Mouse (Mus musculus): ENCODE results near the gene Fam20a. TPM values are rescaled to one million over a fixed set of nuclear protein-coding genes. Genes with fewer than 3 reads are reported as not detected.

Fam20a gene
- polyA plus RNA-seq, 1 experiment = 72.4 TPM

DNA sequence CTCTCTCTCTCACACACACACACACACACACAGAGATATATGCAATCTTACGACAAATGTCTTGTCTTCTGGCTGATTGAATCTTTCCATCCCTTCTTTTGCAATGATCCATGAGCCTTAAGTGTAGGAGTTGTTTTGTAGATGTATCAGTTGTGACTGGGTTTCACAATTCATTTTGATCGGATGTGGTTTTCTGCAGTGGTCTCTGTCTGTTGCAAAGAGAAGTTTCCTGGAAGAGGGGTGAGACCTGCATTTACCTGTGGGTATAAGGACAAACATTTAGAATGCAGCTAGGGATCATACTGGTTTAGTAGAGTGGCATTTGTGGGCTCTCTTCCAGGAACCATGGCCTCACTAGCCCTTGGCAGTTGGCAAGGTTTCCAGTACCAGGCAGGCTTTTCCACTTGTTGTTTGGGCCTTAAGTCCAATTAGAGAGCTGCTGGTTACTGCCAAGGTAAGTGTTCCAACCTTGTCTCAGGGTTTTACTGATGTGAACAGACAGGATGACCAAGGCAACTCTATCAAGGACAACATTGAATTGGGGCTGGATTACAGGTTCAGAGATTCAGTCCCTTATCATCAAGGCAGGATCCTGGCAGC lies 36.6 kb upstream of the Fam20a start:
- TF ChIP-seq MYOD1 (IDR thresholded peaks at IDR 0.05; ENCODE audit: control insufficient read depth in 1 of 3, insufficient read length in 2 of 3, low read depth in 2 of 3) = no peak
- TF ChIP-seq REST (IDR thresholded peaks at IDR 0.05; ENCODE audit: insufficient read depth, insufficient read length) = no peak
- TF ChIP-seq USF1 (IDR thresholded peaks at IDR 0.05; ENCODE audit: low read depth) = no peak
- no peak for TF ChIP-seq MYOG (IDR thresholded peaks at IDR 0.05; ENCODE audit: control insufficient read depth in 1 of 3, insufficient read depth in 1 of 3, insufficient read length in 2 of 3, low read depth in 2 of 3)
- no peak for TF ChIP-seq POLR2AphosphoS2 (IDR thresholded peaks at IDR 0.05; ENCODE audit: insufficient read length, low read depth)
- TF ChIP-seq TCF3 (IDR thresholded peaks at IDR 0.05; ENCODE audit: insufficient read length, low read depth) = no peak
- no peak for TF ChIP-seq MAX (IDR thresholded peaks at IDR 0.05; ENCODE audit: low read depth)
- TF ChIP-seq TCF12 (IDR thresholded peaks at IDR 0.05; ENCODE audit: insufficient read depth, poor library complexity, severe bottlenecking) = no peak
- TF ChIP-seq SRF (IDR thresholded peaks at IDR 0.05; ENCODE audit: control insufficient read depth, insufficient read length, low read depth) = no peak
- TF ChIP-seq E2F4 (IDR thresholded peaks at IDR 0.05; ENCODE audit: insufficient read depth) = no peak
- TF ChIP-seq CEBPB (IDR thresholded peaks at IDR 0.05; ENCODE audit: insufficient read depth, poor library complexity, severe bottlenecking) = no peak
- no peak for TF ChIP-seq POLR2A (IDR thresholded peaks at IDR 0.05; ENCODE audit: insufficient read length, low read depth)
- Histone ChIP-seq H3K27me3 (ENCODE audit: control insufficient read depth, insufficient read depth, insufficient read length) (no peaks in the 10 kb centered on the region), H3K79me2 (ENCODE audit: control insufficient read depth, insufficient read depth) (no peaks in the 10 kb centered on the region), H3K4me2 (ENCODE audit: low read depth) (no peak overlapping the region), H3ac (ENCODE audit: control insufficient read depth, insufficient read length) (no peak overlapping the region), H3K36me3 (ENCODE audit: control insufficient read depth, insufficient read depth) (no peaks in the 10 kb centered on the region), H3K4me3 (no peak overlapping the region)

DNA sequence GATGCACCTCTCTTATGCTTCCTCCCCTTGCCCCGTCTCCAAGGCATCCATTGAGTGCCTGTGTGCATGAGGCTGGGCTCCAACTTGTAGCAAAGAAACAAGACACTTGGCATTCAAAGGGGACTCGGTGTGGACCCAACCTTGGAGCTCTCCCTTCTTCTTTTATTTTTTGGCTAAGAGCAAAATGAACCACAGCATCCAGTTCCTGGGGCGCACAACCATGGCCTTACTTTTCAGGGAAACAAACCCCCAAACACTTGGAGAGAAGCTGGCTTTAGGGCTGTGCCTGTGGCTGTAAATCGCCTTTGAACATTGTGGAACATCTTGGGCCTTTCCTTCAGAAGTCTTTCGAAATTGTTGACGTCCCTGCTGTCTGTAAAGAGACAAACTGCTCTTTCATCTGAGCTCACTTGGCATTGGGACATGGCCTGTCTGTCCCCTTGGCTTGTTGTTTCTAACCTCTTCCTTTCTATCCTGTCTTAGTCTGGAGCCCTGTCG lies 32.1 kb upstream of the Fam20a start:
- Histone ChIP-seq H3K79me2 (ENCODE audit: control insufficient read depth, insufficient read depth) (no peaks in the 10 kb centered on the region), H3K36me3 (ENCODE audit: control insufficient read depth, insufficient read depth) (no peaks in the 10 kb centered on the region), H3K4me3 (no peak overlapping the region), H3K27me3 (ENCODE audit: control insufficient read depth, insufficient read depth, insufficient read length) (no peaks in the 10 kb centered on the region), H3ac (ENCODE audit: control insufficient read depth, insufficient read length) (no peak overlapping the region), H3K4me2 (ENCODE audit: low read depth) (no peak overlapping the region)
- no peak for TF ChIP-seq E2F4 (IDR thresholded peaks at IDR 0.05; ENCODE audit: insufficient read depth)
- no peak for TF ChIP-seq MAX (IDR thresholded peaks at IDR 0.05; ENCODE audit: low read depth)
- no peak for TF ChIP-seq POLR2AphosphoS2 (IDR thresholded peaks at IDR 0.05; ENCODE audit: insufficient read length, low read depth)
- no peak for TF ChIP-seq USF1 (IDR thresholded peaks at IDR 0.05; ENCODE audit: low read depth)
- no peak for TF ChIP-seq MYOD1 (IDR thresholded peaks at IDR 0.05; ENCODE audit: control insufficient read depth in 1 of 3, insufficient read length in 2 of 3, low read depth in 2 of 3)
- TF ChIP-seq POLR2A (IDR thresholded peaks at IDR 0.05; ENCODE audit: insufficient read length, low read depth) = no peak

DNA sequence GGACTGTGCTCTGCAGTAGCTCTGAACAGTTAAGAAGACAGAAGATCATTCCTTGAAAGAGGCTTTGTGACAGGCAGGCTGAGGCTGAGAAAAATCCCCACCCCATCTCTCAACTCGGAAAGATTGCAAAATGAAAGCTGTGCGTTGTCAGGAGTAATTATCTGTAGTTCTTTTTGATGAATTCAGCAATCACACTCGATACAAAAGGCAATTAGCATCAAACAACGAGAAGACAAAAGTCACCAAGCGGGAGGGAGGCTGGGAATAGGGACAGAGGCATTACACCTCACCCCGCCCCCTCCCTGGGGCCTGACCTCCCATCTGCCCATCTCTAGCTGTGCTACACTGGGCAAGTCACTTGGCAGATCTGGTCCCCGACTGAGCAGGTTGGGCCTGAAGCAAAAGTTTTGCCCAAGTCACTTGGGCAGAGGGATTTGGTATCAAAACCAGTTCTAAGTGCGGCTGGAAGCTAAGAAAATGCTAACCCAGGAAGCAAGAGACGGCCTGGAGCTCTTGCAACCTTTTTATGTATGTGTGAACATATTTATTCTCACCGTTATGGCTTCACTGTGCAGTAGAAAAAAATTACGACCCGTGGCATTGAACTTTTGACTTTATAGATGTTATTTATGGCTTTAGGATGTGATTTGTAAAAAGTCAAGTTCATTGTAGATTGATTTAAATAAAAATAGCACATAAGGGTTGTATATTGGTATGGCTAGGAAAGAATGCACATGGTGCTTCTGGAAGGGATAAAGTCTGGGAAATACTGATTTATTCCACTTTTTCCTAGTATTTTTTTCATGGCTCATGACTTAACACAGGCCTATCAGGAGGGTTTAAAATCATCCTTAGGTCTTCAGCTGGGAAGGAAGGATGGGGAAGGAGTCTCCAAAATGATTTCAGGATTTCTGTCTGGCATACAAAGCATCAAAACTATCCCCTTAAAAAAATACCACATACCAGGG lies 29.8 kb upstream of the Fam20a start:
- no peak overlapping the region for H3K4me3 ChIP-seq
- no peaks in the 10 kb centered on the region for H3K36me3 ChIP-seq (ENCODE audit: control insufficient read depth, insufficient read depth)
- no peaks in the 10 kb centered on the region for H3K27me3 ChIP-seq (ENCODE audit: control insufficient read depth, insufficient read depth, insufficient read length)
- H3ac ChIP-seq (ENCODE audit: control insufficient read depth, insufficient read length) = no peak overlapping the region
- no peaks in the 10 kb centered on the region for H3K79me2 ChIP-seq (ENCODE audit: control insufficient read depth, insufficient read depth)
- no peak for TF ChIP-seq MAX (IDR thresholded peaks at IDR 0.05; ENCODE audit: low read depth)
- no peak for TF ChIP-seq MYOG (IDR thresholded peaks at IDR 0.05; ENCODE audit: control insufficient read depth in 1 of 3, insufficient read depth in 1 of 3, insufficient read length in 2 of 3, low read depth in 2 of 3)
- no peak overlapping the region for H3K4me2 ChIP-seq (ENCODE audit: low read depth)

DNA sequence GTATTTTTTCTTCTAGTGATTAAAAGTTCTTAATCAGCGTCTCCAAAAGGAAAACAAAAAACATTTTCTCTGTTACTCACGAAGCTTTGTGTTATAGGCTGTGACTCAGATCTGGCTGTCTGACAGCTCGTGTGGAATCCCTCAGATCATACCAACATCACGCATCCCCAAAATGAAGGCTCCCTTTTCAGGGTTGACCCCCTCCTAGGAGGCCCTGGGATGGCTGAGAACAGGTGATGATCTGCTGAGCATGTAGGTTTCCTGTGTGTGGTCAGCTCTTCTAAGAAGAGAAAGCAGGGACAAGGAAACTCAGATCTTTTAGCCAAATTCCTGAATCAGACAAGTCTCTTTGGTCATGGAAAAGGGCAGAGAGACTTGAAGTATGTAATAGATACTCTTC lies 23.1 kb upstream of the Fam20a start:
- Histone ChIP-seq H3K4me3 (no peak overlapping the region), H3ac (ENCODE audit: control insufficient read depth, insufficient read length) (no peak overlapping the region), H3K4me2 (ENCODE audit: low read depth) (peak overlapping the region; percentile 65), H3K36me3 (ENCODE audit: control insufficient read depth, insufficient read depth) (no peaks in the 10 kb centered on the region), H3K27me3 (ENCODE audit: control insufficient read depth, insufficient read depth, insufficient read length) (no peaks in the 10 kb centered on the region), H3K79me2 (ENCODE audit: control insufficient read depth, insufficient read depth) (no peaks in the 10 kb centered on the region)
- TF ChIP-seq SRF (IDR thresholded peaks at IDR 0.05; ENCODE audit: control insufficient read depth, insufficient read length, low read depth) (no peak), TCF12 (IDR thresholded peaks at IDR 0.05; ENCODE audit: insufficient read depth, poor library complexity, severe bottlenecking) (no peak), E2F4 (IDR thresholded peaks at IDR 0.05; ENCODE audit: insufficient read depth) (no peak), TCF3 (IDR thresholded peaks at IDR 0.05; ENCODE audit: insufficient read length, low read depth) (no peak), MYOG (IDR thresholded peaks at IDR 0.05; ENCODE audit: control insufficient read depth in 1 of 3, insufficient read depth in 1 of 3, insufficient read length in 2 of 3, low read depth in 2 of 3) (no peak), REST (IDR thresholded peaks at IDR 0.05; ENCODE audit: insufficient read depth, insufficient read length) (no peak), USF1 (IDR thresholded peaks at IDR 0.05; ENCODE audit: low read depth) (no peak), MYOD1 (IDR thresholded peaks at IDR 0.05; ENCODE audit: control insufficient read depth in 1 of 3, insufficient read length in 2 of 3, low read depth in 2 of 3) (peak in 2 of 3 experiments; percentile 73 to 79)

DNA sequence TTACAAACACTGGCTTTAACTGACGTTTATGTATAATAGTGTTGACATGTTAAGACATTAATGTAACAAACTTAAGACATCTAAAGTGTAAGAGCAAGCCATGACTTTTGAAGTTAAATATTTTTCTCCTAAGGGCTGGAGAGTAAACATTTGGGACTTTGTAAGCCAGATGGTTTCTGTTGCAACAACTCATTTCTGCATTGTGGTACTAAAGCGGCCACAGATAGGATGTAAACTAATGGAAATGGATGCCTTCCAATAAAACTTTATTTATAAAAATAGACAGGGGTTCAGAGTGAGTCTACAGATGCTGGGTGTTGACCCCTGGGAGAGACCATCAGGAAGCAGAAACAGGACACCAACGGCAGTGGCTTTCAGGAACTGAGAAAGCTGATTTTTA lies 15.9 kb upstream of the Fam20a start:
- Histone ChIP-seq H3K36me3 (ENCODE audit: control insufficient read depth, insufficient read depth) (no peaks in the 10 kb centered on the region), H3K27me3 (ENCODE audit: control insufficient read depth, insufficient read depth, insufficient read length) (no peaks in the 10 kb centered on the region), H3K4me2 (ENCODE audit: low read depth) (no peak overlapping the region), H3K4me3 (no peak overlapping the region), H3K79me2 (ENCODE audit: control insufficient read depth, insufficient read depth) (no peaks in the 10 kb centered on the region), H3ac (ENCODE audit: control insufficient read depth, insufficient read length) (no peak overlapping the region)
- TF ChIP-seq POLR2A (IDR thresholded peaks at IDR 0.05; ENCODE audit: insufficient read length, low read depth) = no peak
- no peak for TF ChIP-seq REST (IDR thresholded peaks at IDR 0.05; ENCODE audit: insufficient read depth, insufficient read length)
- no peak for TF ChIP-seq MAX (IDR thresholded peaks at IDR 0.05; ENCODE audit: low read depth)
- no peak for TF ChIP-seq TCF12 (IDR thresholded peaks at IDR 0.05; ENCODE audit: insufficient read depth, poor library complexity, severe bottlenecking)
